Comparison of ENCODE assay signal across 8 mouse cellular contexts in the genomic region with DNA sequence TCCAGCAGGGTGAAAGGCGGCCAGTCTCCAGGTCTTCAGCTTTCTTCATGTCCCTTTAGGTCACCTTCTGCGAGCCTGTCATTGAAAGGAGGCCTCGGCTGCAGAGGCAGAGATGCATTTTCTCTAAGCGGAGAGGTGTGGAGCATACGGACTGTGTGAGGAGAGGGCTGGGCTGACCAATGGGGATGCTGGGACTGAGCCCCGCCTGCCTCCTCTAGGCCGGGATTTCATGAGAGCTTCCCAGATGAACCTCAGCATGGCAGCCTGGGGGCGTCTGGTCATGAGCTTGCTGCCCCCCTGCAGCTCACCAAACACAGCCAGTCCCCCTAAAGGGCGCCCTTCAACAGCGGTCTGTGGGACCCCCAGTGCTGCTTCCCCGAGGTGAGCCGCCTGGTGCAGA. TPM values are rescaled to one million over a fixed set of nuclear protein-coding genes. Genes with fewer than 3 reads are reported as not detected.
DNase-seq lines count a peak whose midpoint lies in the region; ATAC-seq lines count a peak whose summit lies in the region.

No protein-coding gene starts in this region.

- DNase-seq in heart, embryonic 10.5 days (ENCODE audit: low spot score), result no peak
- DNase-seq in heart, postnatal 14 days, result no peak
- peak; percentile 60 for DNase-seq in embryo, embryonic 11 days
- DNase-seq in spleen, postnatal 36 days (ENCODE audit: low spot score in 2 of 2), result no peak
- no peak for DNase-seq in cerebellum, adult 18-20 months
- no peak for DNase-seq in frontal cortex, postnatal 25 days (ENCODE audit: low spot score in 2 of 2)

- H3K4me1 ChIP-seq in heart, embryonic 10.5 days, result peaks cover 23% of the 10 kb centered on the region
- H3K4me1 ChIP-seq in hindbrain, embryonic 16.5 days (ENCODE audit: control insufficient read depth, insufficient read depth, low read depth, low read length), result no peaks in the 10 kb centered on the region
- H3K4me1 ChIP-seq in midbrain, embryonic 13.5 days (replicated peaks), result peaks cover 8% of the 10 kb centered on the region

- no peaks in the 10 kb centered on the region for H3K9me3 ChIP-seq in heart, embryonic 10.5 days
- no peaks in the 10 kb centered on the region for H3K9me3 ChIP-seq in hindbrain, embryonic 16.5 days (ENCODE audit: control insufficient read depth, low read length)
- no peaks in the 10 kb centered on the region for H3K9me3 ChIP-seq in midbrain, embryonic 13.5 days

- intact Hi-C loops in heart, postnatal 14 days (cut with DNase I), result no loop called here

- H3K27me3 ChIP-seq in heart, embryonic 10.5 days (ENCODE audit: insufficient read depth, poor library complexity, severe bottlenecking), result no peaks in the 10 kb centered on the region
- no peaks in the 10 kb centered on the region for H3K27me3 ChIP-seq in hindbrain, embryonic 16.5 days (replicated peaks; ENCODE audit: control insufficient read depth, insufficient read depth, low read length)
- H3K27me3 ChIP-seq in midbrain, embryonic 13.5 days, result no peaks in the 10 kb centered on the region

- ATAC-seq in hindbrain, embryonic 16.5 days, result peak; percentile 64; the same call in 1 of the 2 replicates
- ATAC-seq in midbrain, embryonic 13.5 days, result peak; percentile 82

- 11% methylated on average over 12 of the region's 12 CpGs for WGBS in heart, embryonic 10.5 days
- 10% methylated on average over 12 of the region's 12 CpGs for WGBS in hindbrain, embryonic 16.5 days
- 11% methylated on average over 12 of the region's 12 CpGs for WGBS in midbrain, embryonic 13.5 days

- H3K9ac ChIP-seq in hindbrain, embryonic 16.5 days (ENCODE audit: low read depth, low read length), result peak overlapping the region; percentile 47
- H3K9ac ChIP-seq in midbrain, embryonic 13.5 days (replicated peaks), result peak overlapping the region; percentile 28; the same call in 1 of the 2 replicates

- peak overlapping the region; percentile 63; the same call in 1 of the 2 replicates for H3K27ac ChIP-seq in heart, embryonic 10.5 days
- no peak overlapping the region for H3K27ac ChIP-seq in hindbrain, embryonic 16.5 days (ENCODE audit: low read depth, low read length)
- H3K27ac ChIP-seq in midbrain, embryonic 13.5 days, result no peak overlapping the region

- peaks cover 45% of the 10 kb centered on the region for H3K36me3 ChIP-seq in heart, embryonic 10.5 days
- H3K36me3 ChIP-seq in hindbrain, embryonic 16.5 days (ENCODE audit: control insufficient read depth, insufficient read depth, low read length), result no peaks in the 10 kb centered on the region
- no peaks in the 10 kb centered on the region for H3K36me3 ChIP-seq in midbrain, embryonic 13.5 days

- peak overlapping the region; percentile 49 for H3K4me3 ChIP-seq in heart, embryonic 10.5 days
- peak overlapping the region; percentile 19; the same call in 1 of the 2 replicates for H3K4me3 ChIP-seq in hindbrain, embryonic 16.5 days (ENCODE audit: low read length)
- peak overlapping the region; percentile 5; the same call in 1 of the 2 replicates for H3K4me3 ChIP-seq in midbrain, embryonic 13.5 days (replicated peaks)

- H3K4me2 ChIP-seq in hindbrain, embryonic 16.5 days (ENCODE audit: low read length), result peak overlapping the region; percentile 46
- H3K4me2 ChIP-seq in midbrain, embryonic 13.5 days (replicated peaks), result peak overlapping the region; percentile 46

RNA-seq across cellular contexts. Expression of gene Pkn3, which starts 7.1 kb away (rescaled TPM):
- polyA plus RNA-seq in heart, embryonic 10.5 days (2016; fragmentation: Nextera tagmentation; extraction: Ambion mirVana), result 13.8 and 17.7 TPM in 2 replicates
- total RNA-seq in heart, postnatal 14 days (2021), result 10 to 100 TPM; 10.3 to 12.2 TPM
- 1.6 and 2.1 TPM in 2 replicates for polyA plus RNA-seq in hindbrain, embryonic 16.5 days (2015; fragmentation: Nextera tagmentation; extraction: Ambion mirVana)
- 2.8 and 3.8 TPM in 2 replicates for polyA plus RNA-seq in midbrain, embryonic 13.5 days (2015; fragmentation: Nextera tagmentation; extraction: Ambion mirVana)

RNA-seq across cellular contexts. Expression of gene Zdhhc12, which starts 8.8 kb away (rescaled TPM):
- polyA plus RNA-seq in heart, embryonic 10.5 days (2016; fragmentation: Nextera tagmentation; extraction: Ambion mirVana), result 65.5 and 66.2 TPM in 2 replicates
- total RNA-seq in heart, postnatal 14 days (2021), result 1 to 10 TPM; 5.2 to 5.6 TPM
- 31.3 and 32.2 TPM in 2 replicates for polyA plus RNA-seq in hindbrain, embryonic 16.5 days (2015; fragmentation: Nextera tagmentation; extraction: Ambion mirVana)
- 18.9 and 19.0 TPM in 2 replicates for polyA plus RNA-seq in midbrain, embryonic 13.5 days (2015; fragmentation: Nextera tagmentation; extraction: Ambion mirVana)

RNA-seq across cellular contexts. Expression of gene Set, which starts 27.5 kb away (rescaled TPM):
- 341 and 570 TPM in 2 replicates for polyA plus RNA-seq in heart, embryonic 10.5 days (2016; fragmentation: Nextera tagmentation; extraction: Ambion mirVana)
- total RNA-seq in heart, postnatal 14 days (2021), result 10 to 100 TPM; 93.9 to 97.0 TPM
- polyA plus RNA-seq in hindbrain, embryonic 16.5 days (2015; fragmentation: Nextera tagmentation; extraction: Ambion mirVana), result 284 and 285 TPM in 2 replicates
- 448 and 482 TPM in 2 replicates for polyA plus RNA-seq in midbrain, embryonic 13.5 days (2015; fragmentation: Nextera tagmentation; extraction: Ambion mirVana)

RNA-seq across cellular contexts. Expression of gene Wdr34, which starts 36.0 kb away (rescaled TPM):
- 17.7 and 22.3 TPM in 2 replicates for polyA plus RNA-seq in heart, embryonic 10.5 days (2016; fragmentation: Nextera tagmentation; extraction: Ambion mirVana)
- 1 to 10 TPM; 7.2 TPM for total RNA-seq in heart, postnatal 14 days (2021)
- polyA plus RNA-seq in hindbrain, embryonic 16.5 days (2015; fragmentation: Nextera tagmentation; extraction: Ambion mirVana), result 76.4 and 78.1 TPM in 2 replicates
- 59.6 and 62.3 TPM in 2 replicates for polyA plus RNA-seq in midbrain, embryonic 13.5 days (2015; fragmentation: Nextera tagmentation; extraction: Ambion mirVana)

RNA-seq across cellular contexts. Expression of gene Zer1, which starts 39.8 kb away (rescaled TPM):
- polyA plus RNA-seq in heart, embryonic 10.5 days (2016; fragmentation: Nextera tagmentation; extraction: Ambion mirVana), result 5.9 and 7.2 TPM in 2 replicates
- total RNA-seq in heart, postnatal 14 days (2021), result 10 to 100 TPM; 25.1 to 27.7 TPM
- 10.4 and 11.3 TPM in 2 replicates for polyA plus RNA-seq in hindbrain, embryonic 16.5 days (2015; fragmentation: Nextera tagmentation; extraction: Ambion mirVana)
- 14.4 and 15.1 TPM in 2 replicates for polyA plus RNA-seq in midbrain, embryonic 13.5 days (2015; fragmentation: Nextera tagmentation; extraction: Ambion mirVana)
